Mouse (Mus musculus): ENCODE measurements around the gene Fbxw24. TPM values are rescaled to one million over a fixed set of nuclear protein-coding genes. Genes with fewer than 3 reads are reported as not detected.
"Not testable (repeated sequence)": the region's sequence is repeated elsewhere in the genome, so short reads cannot be mapped to it uniquely, and the experiment has no call there.

The Fbxw24 gene
- total RNA-seq (2021), result not detected
- long read RNA-seq, experiment 1, result 0 reads
- long read RNA-seq, experiment 2, result 0 reads

DNA sequence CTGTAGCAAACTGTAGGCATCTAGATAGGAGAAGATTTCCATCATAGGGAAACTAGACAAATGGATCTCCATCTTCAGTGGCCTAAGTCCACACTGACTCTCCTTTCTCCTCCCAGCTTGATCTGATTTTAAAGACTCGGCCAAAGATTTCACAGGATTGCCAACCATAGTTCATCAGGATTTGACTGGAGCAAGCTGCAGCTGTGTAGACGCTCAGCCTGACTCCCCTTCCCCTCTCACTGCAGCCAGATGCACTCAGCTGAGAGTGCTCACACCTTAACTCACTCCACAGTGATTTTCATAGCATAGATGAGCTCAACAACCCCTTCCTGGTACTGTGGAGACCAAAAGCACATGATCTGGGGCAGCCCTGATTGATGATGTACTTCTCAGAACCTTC is at the start of gene Fbxw24:
TSS of gene Fbxw24 (minus strand) at position 101 of the 400 bp plus-strand sequence.
- intact Hi-C loops (cut with DNase I); DNase-seq; H3K27ac ChIP-seq; H3K4me3 ChIP-seq: not testable (repeated sequence)

DNA sequence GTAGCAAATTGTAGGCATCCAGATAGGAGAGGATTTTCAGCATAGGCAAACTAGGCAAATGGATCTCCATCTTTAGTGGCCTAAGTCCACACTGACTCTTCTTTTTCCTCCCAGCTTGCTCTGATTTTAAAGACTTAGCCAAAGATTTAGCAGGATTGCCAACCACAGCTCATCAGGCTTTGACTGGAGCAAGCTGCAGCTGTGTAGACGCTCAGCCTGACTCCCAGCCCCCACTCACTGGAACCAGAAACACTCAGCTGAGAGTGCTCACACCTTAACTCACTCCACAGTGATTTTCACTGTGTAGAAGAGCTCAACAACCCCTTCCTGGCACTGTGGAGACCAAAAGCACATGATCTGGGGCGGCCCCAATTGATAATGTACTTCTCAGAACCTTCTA is 38.7 kb upstream of the Fbxw24 start, which contains the start of gene Fbxw25:
TSS of gene Fbxw25 (minus strand) at position 101 of the 400 bp plus-strand sequence.
- intact Hi-C loops (cut with DNase I); H3K27ac ChIP-seq; DNase-seq; H3K4me3 ChIP-seq: not testable (repeated sequence)

DNA sequence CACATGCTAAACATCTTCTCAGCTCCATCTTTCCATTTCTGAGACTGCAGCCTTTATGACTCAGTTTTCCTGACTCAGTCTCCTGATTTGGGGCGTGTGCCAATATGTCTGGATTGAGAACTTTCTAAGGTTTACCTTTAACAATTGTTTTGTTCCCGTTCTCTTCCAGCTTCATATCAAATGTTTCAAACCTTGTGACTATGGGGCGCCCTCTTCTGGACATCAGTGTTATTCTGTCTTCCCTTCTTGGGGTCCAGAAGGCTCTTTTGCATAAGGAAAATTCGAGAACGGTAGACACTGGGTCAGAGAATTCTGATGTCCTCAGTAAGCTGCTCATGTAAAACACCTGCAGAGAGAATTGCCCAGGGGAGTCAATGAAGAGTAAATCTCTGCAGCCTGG is 19.0 kb downstream of the Fbxw24 start:
- DNase-seq; H3K4me3 ChIP-seq; H3K27ac ChIP-seq; intact Hi-C loops (cut with DNase I): not testable (repeated sequence)

DNA sequence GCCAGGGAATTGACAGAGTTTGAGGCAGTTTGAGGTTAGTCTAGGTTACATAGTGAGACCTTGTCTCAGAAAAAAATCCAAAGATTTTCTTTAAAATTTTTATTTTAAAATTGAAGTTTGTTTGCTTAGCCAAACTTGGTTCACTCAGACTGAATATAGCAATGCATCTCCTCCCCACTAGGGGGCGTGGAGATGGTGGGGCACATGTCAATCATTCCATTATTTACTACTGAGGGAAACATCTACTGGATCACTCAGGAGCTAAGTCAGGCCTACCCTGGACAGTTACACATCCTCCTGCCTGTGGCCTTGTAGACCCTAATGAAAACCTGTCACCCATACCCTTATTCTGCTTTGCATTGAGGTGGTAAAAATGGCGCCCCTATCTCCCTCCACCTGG is 23.7 kb downstream of the Fbxw24 start:
- H3K4me3 ChIP-seq; DNase-seq; intact Hi-C loops (cut with DNase I); H3K27ac ChIP-seq: not testable (repeated sequence)

DNA sequence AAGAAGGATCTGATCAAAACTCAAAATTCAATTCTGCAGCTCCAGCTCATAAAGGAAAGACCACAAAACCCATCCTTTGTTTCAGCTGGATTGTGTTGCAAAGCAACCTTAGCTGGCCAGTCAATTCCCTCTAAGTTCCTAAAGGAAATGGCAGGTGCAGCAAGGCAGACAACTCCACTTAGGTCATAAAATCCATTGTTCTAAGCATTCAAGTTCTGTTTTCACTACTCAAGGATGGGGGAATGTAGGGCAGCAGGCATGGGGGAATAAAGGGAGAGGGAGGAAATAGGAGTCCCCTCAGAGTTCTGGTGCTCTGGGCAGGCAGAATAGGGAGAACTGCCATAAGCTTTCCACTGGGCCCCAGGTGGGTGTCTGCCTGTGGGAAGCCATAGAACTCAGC is 28.6 kb downstream of the Fbxw24 start:
- intact Hi-C loops (cut with DNase I), result no loop called here
- no peak for DNase-seq
- H3K27ac ChIP-seq, result no peak overlapping the region
- H3K4me3 ChIP-seq, result no peak overlapping the region
- TF ChIP-seq CTCF (IDR thresholded peaks at IDR 0.05), result no peak

DNA sequence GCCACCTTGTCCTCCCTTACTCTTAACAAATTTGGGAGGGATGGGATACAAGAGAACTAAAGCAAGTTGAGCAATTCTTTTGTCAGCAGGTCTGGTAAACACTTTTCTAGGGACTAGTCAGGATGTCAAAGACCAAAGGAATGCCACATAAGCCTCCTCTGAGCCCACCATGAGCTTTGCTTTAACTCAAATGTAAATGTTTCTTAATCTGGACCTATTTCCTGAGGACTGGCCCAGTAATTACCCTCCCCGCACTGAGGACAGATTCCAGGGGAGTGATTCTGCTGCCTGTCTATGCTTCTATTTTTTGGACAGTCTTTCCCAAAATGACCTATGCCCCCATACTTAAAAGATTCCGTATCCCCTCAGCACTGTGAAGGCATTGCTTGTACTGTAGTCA is 31.0 kb downstream of the Fbxw24 start:
- H3K27ac ChIP-seq, result no peak overlapping the region
- intact Hi-C loops (cut with DNase I), result no loop called here
- no peak for TF ChIP-seq CTCF (IDR thresholded peaks at IDR 0.05)
- H3K4me3 ChIP-seq, result no peak overlapping the region
- no peak for DNase-seq

DNA sequence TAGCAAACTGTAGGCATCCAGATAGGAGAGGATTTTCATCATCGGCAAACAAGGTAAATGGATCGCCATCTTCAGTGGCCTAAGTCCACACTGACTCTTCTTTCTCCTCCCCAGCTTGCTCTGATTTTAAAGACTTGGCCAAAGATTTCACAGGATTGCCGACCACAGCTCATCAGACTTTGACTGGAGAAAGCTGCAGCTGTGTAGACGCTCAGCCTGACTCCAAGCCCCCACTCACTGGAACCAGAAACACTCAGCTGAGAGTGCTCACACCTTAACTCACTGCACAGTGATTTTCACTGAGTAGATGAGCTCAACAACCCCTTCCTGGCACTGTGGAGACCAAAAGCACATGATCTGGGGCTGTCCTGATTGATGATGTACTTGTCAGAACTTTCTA is 57.7 kb downstream of the Fbxw24 start, which contains the start of gene Fbxw15:
TSS of gene Fbxw15 (minus strand) at position 101 of the 400 bp plus-strand sequence.
- intact Hi-C loops (cut with DNase I); H3K27ac ChIP-seq; H3K4me3 ChIP-seq; DNase-seq: not testable (repeated sequence)

DNA sequence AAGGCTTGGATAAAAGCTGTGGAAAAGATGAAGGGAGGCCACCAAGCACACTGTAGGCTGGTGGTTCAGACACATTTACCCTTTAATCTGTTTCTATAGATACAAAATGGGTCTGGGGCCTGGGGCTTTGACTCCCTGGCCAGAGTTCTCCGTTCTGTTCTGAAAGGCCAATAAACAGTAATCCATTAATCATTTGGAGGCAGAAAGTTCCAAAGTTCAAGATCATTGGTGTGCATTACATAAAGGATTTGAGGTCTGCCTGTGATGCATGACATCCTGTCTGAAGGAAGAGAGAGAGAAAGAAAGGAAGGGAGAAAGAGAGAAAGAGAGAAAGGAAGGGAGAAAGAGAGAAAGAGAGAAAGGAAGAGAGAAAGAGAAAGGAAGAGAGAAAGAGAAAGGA is 60.3 kb downstream of the Fbxw24 start:
- DNase-seq, result no peak
- no peak overlapping the region for H3K4me3 ChIP-seq
- intact Hi-C loops (cut with DNase I), result no loop called here
- H3K27ac ChIP-seq, result no peak overlapping the region
- TF ChIP-seq CTCF (IDR thresholded peaks at IDR 0.05), result no peak

DNA sequence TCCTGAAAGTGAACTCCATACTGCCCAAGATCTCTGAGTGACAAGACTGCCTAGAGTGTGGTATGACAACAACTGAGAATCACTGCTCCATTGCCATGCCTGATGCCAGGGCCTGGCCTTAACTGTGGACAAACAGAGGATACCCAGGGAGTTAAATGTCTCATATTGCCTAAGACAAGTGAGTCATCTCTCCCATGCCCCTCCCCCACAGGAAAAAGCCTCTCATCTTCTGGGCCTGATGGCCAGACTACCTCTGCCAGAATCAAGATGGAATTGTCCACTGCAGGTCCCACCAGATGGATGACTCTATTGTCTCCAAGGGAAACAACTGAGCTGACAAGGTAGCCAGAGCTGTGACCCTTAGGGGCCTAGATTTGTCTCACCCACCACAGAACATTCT is 63.8 kb downstream of the Fbxw24 start:
- H3K4me3 ChIP-seq; H3K27ac ChIP-seq; DNase-seq; intact Hi-C loops (cut with DNase I): not testable (repeated sequence)

DNA sequence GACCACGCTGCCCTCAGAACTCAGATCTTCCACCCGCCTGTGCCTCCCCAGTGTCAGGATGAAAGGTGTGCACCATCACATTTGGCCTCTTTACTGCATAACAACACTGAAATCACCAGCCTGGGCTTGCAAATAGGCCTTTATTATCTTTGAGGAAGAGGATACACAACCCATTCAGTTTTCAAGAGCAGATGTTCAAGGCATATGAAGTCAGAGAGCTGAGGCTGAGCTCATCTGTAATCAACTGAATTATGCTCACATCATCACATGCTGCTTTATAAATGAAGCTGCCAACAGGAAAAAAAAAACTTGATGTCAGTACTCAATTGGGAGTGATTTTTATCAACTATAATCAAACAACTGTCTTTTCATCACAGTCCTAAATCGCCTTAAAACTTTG is 73.4 kb downstream of the Fbxw24 start:
- Histone ChIP-seq H3K4me3 (no peak overlapping the region), H3K27ac (no peak overlapping the region)
- no peak for DNase-seq
- TF ChIP-seq CTCF (IDR thresholded peaks at IDR 0.05), result no peak
- intact Hi-C loops (cut with DNase I), result no loop called here

Other genes with a start within 250 kb of the Fbxw24 start
- not detected for gene Fbxw22, start 221.8 kb downstream of the Fbxw24 start, total RNA-seq (2021)
- not detected for gene Fbxw16, start 176.9 kb downstream of the Fbxw24 start, total RNA-seq (2021)
- not detected for gene Fbxw19, start 130.2 kb downstream of the Fbxw24 start, total RNA-seq (2021)
- gene Fbxw15, start 57.8 kb downstream of the Fbxw24 start, total RNA-seq (2021), result not detected
- not detected for gene Fbxw25, start 38.6 kb upstream of the Fbxw24 start, total RNA-seq (2021)
- gene Fbxw18, start 76.6 kb upstream of the Fbxw24 start, total RNA-seq (2021), result not detected
- gene Fbxw26, start 120.0 kb upstream of the Fbxw24 start, total RNA-seq (2021), result not detected
- not detected for gene Fbxw27, start 164.6 kb upstream of the Fbxw24 start, total RNA-seq (2021)
- not detected for gene Spink8, start 186.2 kb upstream of the Fbxw24 start, total RNA-seq (2021)
- 10 to 100 TPM; 27.4 to 33.1 TPM for gene Nme6, start 206.7 kb upstream of the Fbxw24 start, total RNA-seq (2021)
- not detected for gene Camp, start 223.6 kb upstream of the Fbxw24 start, total RNA-seq (2021)
- gene Cdc25a, start 249.5 kb upstream of the Fbxw24 start, total RNA-seq (2021), result 1 to 10 TPM; 4.3 to 5.0 TPM

Measured in gastrocnemius, adult 2 months (tissue).